Mouse (Mus musculus) thymus, postnatal 10 days (tissue): ENCODE data around the gene Epb41l3.

Experiments
- DNase-seq, 2 experiments: peaks; one replicate each; pipeline ENCODE4 v3.0.0; 2021; ENCODE audit warnings: low spot score in 2 of 2

The Epb41l3 gene

DNA sequence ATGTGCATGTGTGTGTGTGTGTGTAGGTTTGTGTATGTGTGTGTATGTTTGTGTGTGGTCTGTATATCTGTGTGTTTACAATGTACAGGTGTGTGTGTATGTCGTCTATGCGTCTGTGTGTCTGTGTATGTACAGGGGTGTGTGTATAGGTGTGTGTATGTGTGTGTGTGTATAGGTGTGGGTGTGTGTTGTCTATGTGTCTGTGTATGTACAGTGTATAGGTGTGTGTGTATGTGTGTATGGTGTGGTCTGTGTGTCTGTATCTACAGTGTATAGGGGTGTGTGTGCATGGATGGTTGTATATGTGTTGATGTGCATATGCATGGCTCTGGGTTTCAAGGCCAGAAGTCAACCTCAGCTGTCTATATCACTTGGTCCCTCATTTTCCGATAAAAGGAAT, 161.7 kb downstream of the Epb41l3 start:
- no peak for DNase-seq

DNA sequence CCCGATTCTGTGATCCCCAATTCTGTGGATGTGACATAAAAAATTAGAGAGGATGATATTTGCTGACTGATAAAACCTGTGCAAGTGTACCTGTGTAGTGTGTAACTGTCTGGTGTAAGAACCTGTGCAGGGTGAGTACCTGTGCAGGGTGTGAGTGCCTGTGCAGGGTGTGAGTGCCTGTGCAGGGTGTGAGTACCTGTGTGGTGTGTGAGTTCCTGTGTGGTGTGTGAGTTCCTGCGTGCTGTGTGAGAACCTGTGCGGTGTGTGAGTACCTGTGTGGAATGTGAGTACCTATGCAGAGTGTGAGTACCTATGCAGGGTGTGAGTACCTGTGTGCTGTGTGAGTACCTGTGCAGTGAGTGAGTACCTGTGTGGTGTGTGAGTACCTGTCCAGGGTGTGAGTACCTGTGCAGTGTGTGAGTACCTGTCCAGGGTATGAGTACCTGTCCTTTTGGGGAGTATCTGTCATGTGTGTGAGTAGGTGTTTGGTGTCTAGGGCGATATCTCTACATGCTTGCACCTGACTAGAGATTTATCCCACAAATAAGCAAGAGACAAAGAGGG, 163.4 kb downstream of the Epb41l3 start:
- no peak for DNase-seq

DNA sequence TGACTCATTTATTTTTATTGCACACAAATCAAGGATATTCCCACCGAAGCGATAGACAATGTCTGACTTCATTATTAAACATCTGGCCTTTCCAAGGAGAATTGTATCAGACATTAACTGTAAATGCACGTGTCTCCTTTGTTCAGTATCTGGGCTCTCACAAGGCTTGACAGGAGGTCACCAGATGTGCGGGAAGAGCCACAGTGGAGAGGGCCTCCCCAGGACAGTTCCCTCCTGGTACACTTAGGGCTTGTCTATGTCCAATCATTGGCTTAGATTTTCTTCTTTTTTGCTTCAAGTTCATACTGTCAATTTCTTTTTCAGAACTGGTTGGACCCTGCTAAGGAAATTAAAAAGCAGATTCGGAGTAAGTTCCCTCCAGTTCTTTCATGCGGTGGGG, 163.9 kb downstream of the Epb41l3 start:
- DNase-seq = no peak

DNA sequence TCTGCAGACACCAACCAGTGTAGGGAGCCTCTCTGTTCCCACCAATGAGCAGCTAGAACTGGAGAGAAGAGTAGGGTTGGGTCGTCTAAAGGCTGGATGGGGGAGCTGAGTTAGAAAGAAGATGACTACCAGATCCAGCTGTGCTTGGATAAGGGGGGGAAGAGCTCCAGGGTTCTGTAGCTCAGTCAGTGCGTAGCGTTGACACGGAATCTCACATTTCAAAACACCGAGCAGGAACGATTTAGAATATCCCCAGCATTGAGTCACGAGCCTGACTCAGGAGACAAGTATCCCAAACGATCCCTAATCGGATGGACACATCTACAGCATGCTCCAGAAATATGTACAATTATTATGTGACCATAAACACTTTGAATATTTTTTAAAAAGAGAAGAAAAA, 180.4 kb downstream of the Epb41l3 start:
- DNase-seq = no peak

DNA sequence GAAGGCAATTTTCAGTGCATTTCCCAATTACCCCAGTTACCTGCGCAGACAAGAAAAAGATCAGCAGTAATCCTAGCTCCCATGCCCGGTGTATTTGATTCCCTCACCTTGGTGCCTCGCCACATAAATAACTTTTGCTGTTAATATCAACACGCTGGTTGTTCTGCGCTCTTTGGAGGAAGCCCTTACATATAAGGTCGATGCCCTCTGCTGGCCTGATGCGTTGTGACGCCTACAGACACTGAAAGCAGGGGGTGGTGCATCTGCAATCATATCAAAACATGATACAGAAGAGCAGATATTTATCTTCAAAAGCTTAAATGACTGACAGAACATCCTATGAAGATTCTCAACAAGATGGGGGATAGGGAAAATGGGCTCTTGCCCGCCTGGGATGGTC, 181.0 kb downstream of the Epb41l3 start:
- no peak for DNase-seq

DNA sequence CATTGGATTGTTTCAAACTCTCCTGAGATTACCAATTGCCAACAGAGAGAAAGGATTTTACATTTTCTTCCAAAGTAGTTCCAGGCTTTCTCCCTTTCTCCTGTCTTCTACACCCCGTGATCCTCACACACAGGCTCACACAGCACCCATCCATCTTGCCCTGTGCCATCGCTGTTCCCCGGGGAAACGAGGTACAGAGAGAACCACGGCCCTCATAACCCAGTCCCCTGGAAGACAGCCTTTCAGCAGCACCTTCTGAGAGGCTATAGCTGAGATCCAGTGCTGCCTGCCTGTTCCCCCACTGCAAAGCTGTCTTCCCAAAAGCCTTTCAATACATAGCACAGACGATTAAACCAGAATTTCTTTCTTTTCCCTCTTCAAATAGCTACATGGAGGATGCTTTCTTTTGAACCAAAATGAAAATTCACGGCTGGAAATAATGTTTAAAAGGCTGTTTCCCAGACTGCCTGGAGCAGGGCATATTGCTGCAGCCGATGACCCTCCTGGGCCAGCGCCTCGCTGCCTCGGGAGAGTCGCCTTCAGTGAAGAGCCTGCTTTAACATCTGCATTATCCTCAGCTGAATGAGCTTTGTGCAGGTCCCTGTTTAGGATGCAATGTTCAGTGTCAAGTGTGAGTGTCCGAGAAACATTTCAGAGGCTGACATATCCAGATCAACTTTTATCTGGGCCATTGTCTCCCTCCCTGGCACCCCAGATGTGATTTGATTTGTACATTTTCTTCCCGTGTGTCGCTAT, 188.5 kb downstream of the Epb41l3 start:
- DNase-seq = no peak

DNA sequence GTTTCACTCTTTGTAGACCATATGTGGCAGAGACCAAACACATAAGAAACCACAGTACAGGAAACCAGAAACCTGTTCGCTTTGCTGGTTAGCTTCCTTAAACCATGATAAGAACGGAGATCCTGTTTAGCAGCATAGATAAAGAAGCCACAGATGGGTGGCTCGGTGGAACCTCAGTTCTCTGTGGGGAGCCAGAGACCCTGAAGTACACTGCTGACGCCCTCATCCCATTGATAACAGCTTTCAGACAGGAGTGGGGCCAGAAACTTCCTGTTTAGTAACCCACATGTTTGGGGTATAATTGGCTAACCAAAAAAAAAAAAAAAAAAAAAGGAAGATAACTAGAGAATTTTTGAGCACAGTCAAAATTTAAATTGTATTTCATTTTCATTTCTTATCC, 189.7 kb downstream of the Epb41l3 start:
- DNase-seq = no peak

DNA sequence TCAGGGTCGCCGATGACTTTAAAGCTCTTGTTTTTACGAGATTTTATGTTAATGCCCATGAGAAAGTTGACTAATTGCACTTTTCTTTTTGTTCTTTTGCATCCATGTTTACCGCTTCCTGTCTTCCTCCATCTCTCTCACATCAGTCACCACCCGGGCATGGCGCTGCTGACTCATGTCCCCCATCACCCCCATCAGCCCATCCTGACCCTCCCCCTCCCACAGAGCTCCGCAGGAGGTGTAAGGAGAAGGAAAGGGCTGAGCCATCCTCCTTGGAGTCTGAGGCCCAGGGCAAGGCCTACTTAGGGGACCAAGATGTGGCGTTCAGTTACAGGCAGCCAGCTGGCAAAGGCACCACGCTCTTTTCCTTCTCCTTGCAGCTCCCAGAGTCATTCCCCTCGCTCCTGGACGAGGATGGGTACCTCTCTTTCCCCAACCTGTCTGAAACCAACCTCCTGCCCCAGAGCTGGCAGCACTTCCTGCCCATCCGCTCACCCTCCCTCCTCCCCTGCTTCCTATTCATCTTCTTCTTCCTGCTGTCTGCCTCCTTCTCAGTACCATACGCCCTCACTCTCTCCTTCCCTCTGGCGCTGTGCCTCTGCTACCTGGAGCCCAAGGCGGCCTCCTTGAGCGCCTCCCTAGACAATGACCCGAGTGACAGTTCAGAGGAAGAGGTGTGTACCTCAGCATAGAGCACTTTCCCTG, 190.4 kb downstream of the Epb41l3 start:
- DNase-seq = no peak

DNA sequence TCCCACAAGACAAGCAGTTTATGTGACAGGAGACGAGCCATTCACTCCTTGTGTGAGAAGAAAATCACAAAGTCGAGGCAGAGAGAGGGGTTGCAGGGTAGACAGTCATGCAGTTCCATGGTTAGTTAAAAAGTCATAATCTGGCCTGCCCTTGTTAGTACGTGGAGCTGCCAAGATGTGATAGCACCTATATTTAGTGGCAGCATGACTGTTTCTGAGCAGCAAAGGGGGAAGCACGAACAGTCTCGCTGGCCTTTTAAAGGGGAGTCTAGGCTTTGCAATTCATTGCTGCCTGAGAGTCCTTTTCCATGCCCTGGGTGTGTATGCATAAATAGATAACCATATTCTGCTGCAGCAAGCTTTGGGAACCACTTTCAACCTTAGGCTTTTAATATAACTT, 191.5 kb downstream of the Epb41l3 start:
- no peak for DNase-seq

DNA sequence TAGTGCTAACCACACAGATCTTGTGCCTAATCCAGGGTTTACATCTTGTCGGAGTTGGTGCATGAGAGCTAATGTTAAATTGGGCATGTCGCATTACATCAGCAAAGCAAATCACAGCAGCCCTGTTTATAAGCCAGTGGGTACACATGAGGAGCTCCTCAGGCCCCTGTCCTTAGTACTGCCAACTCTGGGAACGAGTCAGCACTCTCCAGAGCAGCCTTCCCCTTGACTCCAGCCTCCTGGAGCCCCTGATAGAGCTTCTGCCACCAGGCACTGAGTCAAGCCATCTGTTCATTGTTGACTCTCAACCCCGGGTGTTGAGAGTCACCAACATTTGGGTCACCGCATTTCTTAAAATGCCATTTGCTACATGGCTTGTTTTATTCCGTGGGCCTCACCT, 192.0 kb downstream of the Epb41l3 start:
- no peak for DNase-seq

DNA sequence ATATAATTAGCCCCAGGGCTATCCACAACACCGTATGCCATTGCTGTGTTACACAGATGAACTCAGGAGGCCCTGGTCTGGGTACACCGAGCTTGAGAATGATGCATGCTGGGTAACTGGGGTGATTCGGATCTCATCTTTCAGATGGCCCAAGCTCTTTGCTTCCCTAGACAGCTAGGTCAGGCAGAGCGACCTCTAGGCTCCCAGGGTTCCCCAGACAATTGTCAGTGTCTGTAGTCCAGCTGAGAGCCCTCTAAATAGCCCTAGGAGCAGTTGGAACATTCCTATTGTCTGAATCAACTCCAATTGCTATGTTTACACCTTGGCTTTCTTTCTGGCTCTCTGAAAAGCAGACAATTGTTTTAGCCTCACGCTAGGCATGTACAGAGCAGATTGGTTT, 201.9 kb downstream of the Epb41l3 start:
- no peak for DNase-seq

DNA sequence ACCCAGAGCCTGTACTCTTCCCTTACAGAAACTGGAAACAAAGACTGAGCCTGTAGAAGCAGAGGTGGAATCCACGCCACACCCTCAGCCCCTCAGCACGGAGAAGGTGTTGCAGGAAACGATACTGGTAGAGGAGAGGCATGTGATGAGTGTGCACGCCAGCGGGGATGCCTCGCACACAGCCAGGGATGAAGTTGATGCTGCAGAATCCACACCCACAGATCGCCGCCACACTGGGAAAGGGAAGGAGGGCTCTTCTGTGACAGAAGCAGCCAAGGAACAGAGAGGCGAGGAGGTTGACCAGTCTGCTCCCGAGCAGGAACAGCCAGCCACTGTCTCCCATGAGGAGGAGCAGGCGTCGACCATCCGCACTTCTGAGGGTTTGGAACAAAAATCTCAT, 209.0 kb downstream of the Epb41l3 start:
- no peak for DNase-seq

DNA sequence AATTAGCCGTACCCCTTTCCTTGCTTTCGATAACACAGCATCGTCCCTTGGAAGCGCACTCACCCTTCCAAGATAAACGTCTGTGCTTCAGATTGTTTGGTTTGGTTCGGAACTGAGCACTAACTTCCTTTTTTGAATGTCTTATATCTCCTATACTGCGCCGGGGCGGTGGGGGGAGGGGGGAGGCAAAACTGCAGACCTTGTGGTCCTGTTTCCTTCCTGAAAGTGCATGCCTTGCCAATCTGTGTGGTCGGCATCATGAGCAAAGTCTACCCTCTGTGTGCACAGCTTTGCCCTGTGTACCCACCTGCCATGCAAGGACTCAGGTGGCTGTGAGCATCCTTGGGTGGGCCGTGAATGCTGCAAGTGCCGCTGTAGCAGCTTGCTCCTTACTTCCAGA, 212.6 kb downstream of the Epb41l3 start:
- DNase-seq = no peak

DNA sequence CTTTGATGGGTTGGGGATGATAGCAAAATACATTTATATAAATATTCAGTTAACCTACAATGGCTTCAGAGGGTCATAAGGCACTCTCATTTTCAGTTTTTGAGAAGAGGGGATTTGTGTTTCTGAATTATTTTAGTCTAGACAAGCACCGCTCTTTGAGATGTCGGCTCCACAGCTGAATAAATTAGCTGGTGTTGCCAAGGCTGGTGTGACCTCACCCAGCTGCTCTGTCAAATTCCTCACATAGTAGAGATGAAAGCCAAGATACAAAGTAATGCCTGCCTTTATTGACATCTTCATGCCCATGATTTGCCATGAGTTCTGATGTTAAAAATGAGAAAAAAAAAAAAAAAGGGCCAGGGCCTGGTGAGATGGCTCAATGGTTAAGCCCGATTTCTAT, 214.8 kb downstream of the Epb41l3 start:
- DNase-seq = no peak

DNA sequence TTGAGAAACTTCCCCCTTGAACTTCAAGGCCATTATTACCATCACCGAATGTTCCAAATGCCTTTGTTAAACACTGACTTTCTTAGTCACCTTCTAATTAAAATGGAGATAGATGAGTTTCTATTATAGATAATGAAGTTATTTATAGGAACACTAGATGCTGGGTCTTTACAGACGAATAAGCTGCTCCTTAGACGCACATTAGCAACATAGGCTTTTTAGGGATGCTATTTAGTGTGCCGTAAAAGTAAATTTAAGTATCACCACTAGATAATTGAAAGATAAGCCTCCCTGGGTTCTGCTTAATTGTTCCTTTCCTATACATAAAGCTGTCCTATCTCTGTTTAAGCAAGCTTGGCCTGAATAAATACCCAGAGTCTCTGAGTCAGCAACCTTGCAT, 226.1 kb downstream of the Epb41l3 start:
- no peak for DNase-seq

DNA sequence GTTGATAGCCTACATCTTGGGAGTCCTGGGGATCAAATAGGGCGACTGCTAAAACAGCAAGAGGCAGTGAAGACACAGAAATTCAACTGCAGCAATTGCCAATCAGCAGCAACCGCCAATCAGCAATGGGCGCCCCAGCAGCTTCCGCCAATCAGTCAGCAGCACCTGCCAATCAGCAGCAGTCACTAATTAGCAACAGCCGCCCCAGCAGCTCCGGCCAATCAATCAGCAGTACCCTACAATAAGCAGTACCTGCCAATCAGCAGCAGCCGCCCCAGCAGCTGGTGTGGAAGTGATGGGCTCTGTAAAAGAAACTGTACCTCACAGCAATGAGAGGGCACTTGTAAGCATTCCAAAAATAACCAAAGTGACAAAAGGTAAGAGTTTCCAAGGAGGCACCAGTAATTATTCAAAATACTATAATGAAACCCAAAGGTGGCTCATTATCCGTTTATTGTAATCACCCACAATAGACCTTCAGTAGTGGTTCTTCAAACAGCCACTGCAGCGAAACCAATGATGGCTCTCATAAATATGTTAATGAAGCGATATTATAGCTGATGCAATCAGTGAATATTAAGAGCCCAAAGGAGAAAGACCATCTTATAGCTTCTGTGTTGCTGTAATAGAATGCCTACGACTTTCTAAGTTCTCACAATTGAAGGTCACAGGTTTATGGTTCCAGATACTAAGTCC, 228.2 kb downstream of the Epb41l3 start:
- no peak for DNase-seq

DNA sequence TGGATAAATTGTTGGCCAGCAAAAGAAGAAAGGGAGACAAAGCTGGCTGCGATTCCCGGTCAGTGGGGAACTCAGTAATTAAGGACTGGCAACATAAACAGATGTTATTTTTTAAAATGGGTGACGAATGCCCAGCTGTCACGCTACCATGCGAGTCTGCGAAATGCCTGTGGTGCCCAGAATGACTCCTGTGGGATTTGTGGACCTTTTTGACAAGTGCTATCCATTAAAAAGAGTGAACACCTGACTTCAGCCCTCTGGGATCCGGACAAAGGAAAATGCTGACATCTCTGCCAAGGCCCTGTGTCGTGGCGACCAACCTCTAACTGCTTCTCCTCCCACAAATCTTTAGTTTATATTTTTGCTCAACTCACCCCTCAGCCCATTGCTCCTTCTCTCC, 232.2 kb downstream of the Epb41l3 start:
- DNase-seq = no peak

DNA sequence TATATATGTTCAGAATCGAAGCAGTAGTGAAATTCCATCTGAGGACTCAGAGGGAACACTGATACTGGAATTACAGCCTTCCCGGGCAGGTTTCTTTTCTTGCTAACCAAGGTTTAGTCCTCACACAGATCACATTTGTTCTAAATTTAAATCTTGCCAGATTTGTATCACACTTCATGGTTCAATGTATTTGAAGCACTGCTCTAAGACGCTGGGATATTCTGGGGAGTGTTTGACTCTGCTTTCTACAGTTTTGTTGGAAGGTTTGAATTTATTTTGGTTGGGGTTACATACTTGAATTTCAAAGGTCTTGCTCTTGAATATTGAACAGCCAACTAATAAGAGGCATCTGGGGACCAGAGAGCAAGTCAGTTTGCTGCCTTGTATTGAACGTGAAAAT, 234.4 kb downstream of the Epb41l3 start:
- no peak for DNase-seq

DNA sequence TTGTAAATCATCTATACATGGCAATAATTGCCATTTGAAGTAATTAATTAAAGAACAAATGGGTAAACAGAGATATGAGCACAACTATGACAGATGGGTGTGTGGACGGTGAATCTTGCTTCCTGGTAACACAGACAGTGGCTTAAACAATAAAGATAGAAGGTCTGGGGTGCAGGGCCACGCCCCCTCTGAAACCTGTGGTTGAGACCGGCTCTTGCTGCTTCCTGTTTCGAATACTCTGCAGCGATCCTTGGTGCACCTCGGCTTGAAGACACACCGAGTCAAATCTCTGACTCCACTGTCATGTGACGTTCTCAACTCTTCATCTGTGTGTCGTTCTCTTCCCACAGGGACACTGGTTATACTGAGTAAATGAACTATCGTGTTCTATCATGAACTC, 245.0 kb downstream of the Epb41l3 start:
- no peak for DNase-seq

DNA sequence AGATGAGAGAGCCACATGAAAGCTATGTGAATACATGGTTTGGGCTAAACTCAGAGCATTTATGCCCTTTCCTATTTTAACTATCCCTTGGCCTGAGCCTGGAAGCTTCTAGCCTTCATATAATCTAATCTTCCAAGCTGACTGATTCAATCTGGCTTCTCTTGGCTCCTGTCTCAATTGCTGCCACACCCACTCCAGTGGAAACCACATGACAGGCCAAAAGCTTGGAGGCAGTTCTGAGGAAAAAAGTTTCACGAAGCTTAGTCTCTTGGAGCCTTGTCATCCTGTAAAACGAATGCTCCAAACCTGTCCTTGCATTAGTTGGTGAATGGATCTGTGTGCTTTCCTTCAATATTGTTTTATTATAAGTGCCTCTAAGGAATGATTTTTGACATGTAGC, 247.2 kb downstream of the Epb41l3 start:
- DNase-seq = no peak
